Mouse (Mus musculus) CD8-positive naive resting alpha-beta T cell, adult 57 days (primary cell): ENCODE results near the gene Nxt2. TPM values are rescaled to one million over a fixed set of nuclear protein-coding genes. Genes with fewer than 3 reads are reported as not detected.

ENCODE experiments used
- total RNA-seq: library from RNA; stranded (reverse); gene quantifications from one replicate; pipeline ENCODE4 v1.2.4, GENCODE M21; 2023

Gene Nxt2
- total RNA-seq, result 3.6 TPM

DNA sequence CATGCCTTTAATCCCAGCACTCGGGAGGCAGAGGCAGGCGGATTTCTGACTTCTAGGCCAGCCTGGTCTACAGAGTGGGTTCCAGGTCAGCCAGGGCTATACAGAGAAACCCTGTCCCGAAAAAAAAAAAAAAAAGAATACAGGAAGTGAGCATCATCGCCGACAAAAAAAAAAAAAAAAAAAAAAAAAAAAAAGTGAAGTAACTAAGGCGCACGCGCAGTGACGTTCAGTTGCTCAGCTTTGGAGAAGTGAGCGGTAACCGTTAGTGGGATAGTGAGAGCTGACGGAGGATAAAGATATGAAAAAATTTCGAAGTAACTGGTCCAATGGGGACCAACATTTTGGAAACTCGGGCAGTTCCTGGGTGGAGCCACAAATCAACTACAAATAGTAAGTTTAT, at the start of gene Nxt2:
Gene Nxt2 (plus strand): TSS at position 229 of the 400 bp plus-strand sequence.

DNA sequence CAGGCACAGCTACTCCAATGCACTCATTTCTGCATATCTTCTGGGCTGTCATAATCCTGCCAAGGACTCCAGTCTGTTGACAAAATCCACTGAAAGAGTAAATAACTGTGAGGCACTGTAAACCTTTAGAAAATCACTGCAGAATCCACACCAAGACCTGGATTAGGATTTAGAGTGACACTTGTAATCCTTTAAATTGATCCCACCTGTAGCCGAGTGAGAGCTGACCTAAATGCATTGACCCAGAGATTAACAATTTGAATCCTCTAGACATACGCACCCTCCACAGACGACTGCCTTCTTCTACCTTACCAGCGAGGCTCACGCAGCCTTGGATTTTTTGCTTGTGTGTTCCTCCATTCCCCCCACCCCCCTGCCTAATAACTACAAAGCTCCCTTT, 29.7 kb upstream of the Nxt2 start, which contains the start of gene Gucy2f:
Gene Gucy2f (minus strand): TSS at position 101 of the 400 bp plus-strand sequence.

Other genes starting within 250 kb of the Nxt2 start
- not detected for gene Gucy2f, start 29.8 kb upstream of the Nxt2 start, total RNA-seq
- gene Kcne1l, start 79.5 kb downstream of the Nxt2 start, total RNA-seq, result not detected
- 28.4 TPM for gene Acsl4, start 163.8 kb downstream of the Nxt2 start, total RNA-seq